Mouse (Mus musculus): ENCODE measurements around the gene Ankzf1. TPM values are rescaled to one million over a fixed set of nuclear protein-coding genes. Genes with fewer than 3 reads are reported as not detected.
"Not testable (repeated sequence)": the region's sequence is repeated elsewhere in the genome, so short reads cannot be mapped to it uniquely, and the experiment has no call there.

Ankzf1 gene
- polyA plus RNA-seq, 1 experiment from 2014 or later, result 32.7 TPM

- H3K4me2 ChIP-seq (ENCODE audit: low read length), result no peak overlapping the region
- no peaks in the 10 kb centered on the region for H3K36me3 ChIP-seq (ENCODE audit: control insufficient read depth, insufficient read depth)
- WGBS, result 76% methylated on average over 7 of the region's 7 CpGs
- H3K27me3 ChIP-seq (replicated peaks; ENCODE audit: control insufficient read depth, insufficient read depth, low read length), result no peaks in the 10 kb centered on the region
- no peak for ATAC-seq
- H3K4me1 ChIP-seq (replicated peaks; ENCODE audit: control insufficient read depth, insufficient read depth, low read length), result peaks cover 6% of the 10 kb centered on the region
- H3K27ac ChIP-seq (ENCODE audit: low read length), result no peak overlapping the region
- no peak overlapping the region for H3K9ac ChIP-seq (replicated peaks; ENCODE audit: low read depth, low read length)
- H3K9me3 ChIP-seq (ENCODE audit: control insufficient read depth, low read length), result no peaks in the 10 kb centered on the region
- H3K4me3 ChIP-seq (replicated peaks; ENCODE audit: low read length), result no peak overlapping the region
Observed at GRCm38 (mm10) chr1:75230335-75230994, 38.5 kb downstream of the Ankzf1 start.

DNA sequence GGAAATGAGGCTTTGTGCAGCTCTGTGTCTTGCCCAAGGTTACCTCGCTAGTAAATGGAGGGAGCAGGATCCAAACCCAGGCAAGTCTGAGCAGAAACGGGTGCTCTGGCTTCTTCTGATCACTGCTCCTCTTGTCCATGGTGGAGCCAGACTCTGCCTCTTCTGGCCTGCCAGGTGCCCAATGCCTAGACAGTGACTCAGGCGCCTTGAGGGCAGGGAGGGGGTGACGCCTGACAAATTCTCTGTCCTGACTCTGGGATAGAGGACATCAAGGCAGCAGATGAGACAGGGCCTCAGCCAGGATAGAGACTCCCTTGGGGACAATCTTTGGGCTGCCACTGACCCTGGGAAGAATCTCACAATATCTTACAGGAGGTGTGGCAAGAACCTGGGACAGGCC is 39.3 kb downstream of the Ankzf1 start:
- Histone ChIP-seq H3K4me1 (replicated peaks; ENCODE audit: control insufficient read depth, insufficient read depth, low read length) (peaks cover 10% of the 10 kb centered on the region), H3K4me3 (replicated peaks; ENCODE audit: low read length) (no peak overlapping the region), H3K9me3 (ENCODE audit: control insufficient read depth, low read length) (no peaks in the 10 kb centered on the region), H3K27ac (ENCODE audit: low read length) (no peak overlapping the region), H3K4me2 (ENCODE audit: low read length) (no peak overlapping the region), H3K36me3 (ENCODE audit: control insufficient read depth, insufficient read depth) (no peaks in the 10 kb centered on the region), H3K27me3 (replicated peaks; ENCODE audit: control insufficient read depth, insufficient read depth, low read length) (no peaks in the 10 kb centered on the region), H3K9ac (replicated peaks; ENCODE audit: low read depth, low read length) (no peak overlapping the region)
- 81% methylated on average over 4 of the region's 4 CpGs for WGBS
- no peak for ATAC-seq

DNA sequence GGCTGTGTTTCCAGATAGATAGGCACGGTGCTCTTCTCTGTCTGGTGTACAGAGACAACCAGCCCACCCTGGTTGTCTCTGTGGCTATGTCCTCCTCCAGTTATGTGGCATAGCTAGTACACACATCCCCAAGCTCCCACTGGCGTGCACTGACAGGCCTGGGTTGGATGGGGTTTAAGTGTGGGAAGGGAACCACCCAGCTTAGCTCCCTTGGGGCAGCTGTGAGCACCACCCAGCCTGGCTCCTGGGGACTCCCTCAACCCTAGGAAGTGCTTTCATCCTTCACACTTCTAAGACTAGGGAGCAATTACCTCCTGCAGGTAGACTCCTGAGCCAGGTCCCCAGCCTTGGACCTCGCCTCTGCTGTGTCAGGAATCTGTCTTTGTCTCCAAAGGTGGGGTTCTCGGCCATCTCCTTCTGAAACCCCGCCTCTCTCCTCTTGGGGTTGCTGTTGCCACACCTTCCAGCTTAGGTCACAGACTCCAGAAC is 39.8 kb downstream of the Ankzf1 start, which contains the start of gene A630095N17Rik:
Gene A630095N17Rik, minus strand, starts transcription at position 439 of the 489 bp plus-strand sequence.
- WGBS, result 72% methylated on average over 5 of the region's 5 CpGs
- no peak within 1 kb of the TSS for H3K4me2 ChIP-seq (ENCODE audit: low read length)

GRCm38 (mm10) chr1:75232489-75232888 is 40.5 kb downstream of the Ankzf1 start:
- H3K4me3 ChIP-seq (replicated peaks; ENCODE audit: low read length); H3K36me3 ChIP-seq (ENCODE audit: control insufficient read depth, insufficient read depth); H3K4me2 ChIP-seq (ENCODE audit: low read length); ATAC-seq; H3K27ac ChIP-seq (ENCODE audit: low read length); H3K27me3 ChIP-seq (replicated peaks; ENCODE audit: control insufficient read depth, insufficient read depth, low read length); H3K9ac ChIP-seq (replicated peaks; ENCODE audit: low read depth, low read length); H3K9me3 ChIP-seq (ENCODE audit: control insufficient read depth, low read length): not testable (repeated sequence)
- peaks cover 18% of the 10 kb centered on the region for H3K4me1 ChIP-seq (replicated peaks; ENCODE audit: control insufficient read depth, insufficient read depth, low read length)
- 69% methylated on average over 4 of the region's 4 CpGs for WGBS

More for the DNA sequence above, 39.8 kb downstream of the Ankzf1 start, which contains the start of gene A630095N17Rik:
- H3K27me3 ChIP-seq (replicated peaks; ENCODE audit: control insufficient read depth, insufficient read depth, low read length), result no peaks in the 10 kb centered on the region
- ATAC-seq, result no peak
- H3K27ac ChIP-seq (ENCODE audit: low read length), result no peak within 1 kb of the TSS
- H3K36me3 ChIP-seq (ENCODE audit: control insufficient read depth, insufficient read depth), result no peaks in the 10 kb centered on the region
- peaks cover 11% of the 10 kb centered on the region for H3K4me1 ChIP-seq (replicated peaks; ENCODE audit: control insufficient read depth, insufficient read depth, low read length)
- H3K9ac ChIP-seq (replicated peaks; ENCODE audit: low read depth, low read length), result no peak within 1 kb of the TSS
- H3K4me3 ChIP-seq (replicated peaks; ENCODE audit: low read length), result no peak within 1 kb of the TSS
- no peaks in the 10 kb centered on the region for H3K9me3 ChIP-seq (ENCODE audit: control insufficient read depth, low read length)

DNA sequence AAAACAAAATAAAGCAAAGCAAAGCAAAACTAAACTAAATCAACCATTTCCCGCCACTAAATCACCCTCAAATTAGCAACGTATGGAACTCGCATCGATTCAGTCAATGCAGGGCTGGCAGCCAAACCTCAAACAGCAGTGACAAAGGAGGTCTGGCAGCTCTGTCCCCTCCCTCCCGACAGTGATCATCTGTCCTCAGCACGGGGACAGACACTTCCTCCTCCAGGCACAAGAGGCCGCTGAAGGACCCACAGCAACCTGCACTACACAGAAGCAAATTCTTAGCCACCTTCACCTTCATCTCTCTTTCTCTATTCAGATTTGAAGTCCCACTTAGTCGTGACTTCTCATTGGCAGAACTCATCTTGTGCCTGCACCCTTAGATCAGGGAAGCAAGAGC is 42.7 kb downstream of the Ankzf1 start:
- Histone ChIP-seq H3K9ac (replicated peaks; ENCODE audit: low read depth, low read length) (no peak overlapping the region), H3K27ac (ENCODE audit: low read length) (no peak overlapping the region), H3K9me3 (ENCODE audit: control insufficient read depth, low read length) (no peaks in the 10 kb centered on the region), H3K4me3 (replicated peaks; ENCODE audit: low read length) (no peak overlapping the region), H3K27me3 (replicated peaks; ENCODE audit: control insufficient read depth, insufficient read depth, low read length) (no peaks in the 10 kb centered on the region), H3K4me2 (ENCODE audit: low read length) (no peak overlapping the region), H3K36me3 (ENCODE audit: control insufficient read depth, insufficient read depth) (no peaks in the 10 kb centered on the region), H3K4me1 (replicated peaks; ENCODE audit: control insufficient read depth, insufficient read depth, low read length) (peaks cover 18% of the 10 kb centered on the region)
- 1% methylated on average over 8 of the region's 8 CpGs for WGBS
- peak; percentile 65 for ATAC-seq

DNA sequence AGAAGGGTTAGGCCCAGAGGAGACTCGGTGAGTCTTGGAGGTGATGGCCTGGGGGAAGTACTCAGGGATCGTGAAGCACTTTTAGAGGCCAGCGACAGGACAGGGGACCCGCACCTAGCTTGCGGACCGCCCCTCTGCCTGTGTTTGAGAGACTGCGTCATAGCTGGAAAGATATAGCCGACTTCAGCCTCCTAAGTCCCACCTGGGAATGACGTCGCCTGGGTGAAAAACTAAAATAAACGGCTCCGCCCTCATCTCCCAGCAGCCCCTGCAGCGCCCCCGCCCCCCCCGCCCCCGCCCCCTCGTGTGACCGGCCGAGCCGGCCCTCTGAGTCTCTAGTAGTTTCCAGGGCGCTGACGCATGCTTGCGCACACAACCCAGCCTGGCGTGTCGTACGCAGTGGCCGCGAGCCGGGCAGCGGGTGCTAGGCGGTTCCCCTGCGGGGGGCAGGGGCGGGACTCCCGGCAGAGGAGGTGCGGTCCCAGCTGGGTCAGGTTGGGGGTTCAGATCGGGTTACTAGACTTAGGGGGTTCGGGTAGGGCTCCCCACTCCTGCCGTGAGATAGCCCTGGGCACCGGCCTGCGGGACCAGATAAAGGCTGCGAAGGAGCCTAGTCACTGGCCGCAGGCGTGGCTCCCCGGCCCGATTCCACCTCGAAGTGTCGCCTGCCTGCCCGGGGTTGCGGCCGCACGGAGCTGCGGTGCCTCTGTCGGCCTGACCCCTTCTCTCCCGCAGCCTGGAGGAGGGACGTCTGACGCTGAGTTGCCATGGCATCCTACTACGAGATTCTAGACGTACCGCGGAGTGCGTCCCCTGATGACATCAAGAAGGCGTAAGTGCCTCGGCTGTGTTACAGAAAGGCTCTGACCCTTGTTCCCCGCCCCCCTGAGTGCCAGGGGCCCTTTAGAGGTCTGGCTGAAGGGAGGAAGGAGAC is 44.4 kb downstream of the Ankzf1 start, which contains the start of gene Dnajb2:
Gene Dnajb2, plus strand, starts transcription at position 290 of the 934 bp plus-strand sequence.
- ATAC-seq, result peak; percentile 82
- no peaks in the 10 kb centered on the region for H3K27me3 ChIP-seq (replicated peaks; ENCODE audit: control insufficient read depth, insufficient read depth, low read length)
- H3K4me2 ChIP-seq (ENCODE audit: low read length), result peak within 1 kb of the TSS; percentile 84
- H3K4me3 ChIP-seq (replicated peaks; ENCODE audit: low read length), result peak within 1 kb of the TSS; percentile 76
- no peaks in the 10 kb centered on the region for H3K9me3 ChIP-seq (ENCODE audit: control insufficient read depth, low read length)
- under 1% methylated on average over 63 of the region's 64 CpGs for WGBS
- H3K27ac ChIP-seq (ENCODE audit: low read length), result peak within 1 kb of the TSS; percentile 68
- peak within 1 kb of the TSS; percentile 92 for H3K9ac ChIP-seq (replicated peaks; ENCODE audit: low read depth, low read length)
- H3K36me3 ChIP-seq (ENCODE audit: control insufficient read depth, insufficient read depth), result peaks cover 6% of the 10 kb centered on the region; the same call in 1 of the 2 replicates
- H3K4me1 ChIP-seq (replicated peaks; ENCODE audit: control insufficient read depth, insufficient read depth, low read length), result peaks cover 18% of the 10 kb centered on the region

GRCm38 (mm10) chr1:75239591-75239990 is 47.6 kb downstream of the Ankzf1 start:
- Histone ChIP-seq H3K9ac (replicated peaks; ENCODE audit: low read depth, low read length) (no peak overlapping the region), H3K4me3 (replicated peaks; ENCODE audit: low read length) (no peak overlapping the region), H3K27me3 (replicated peaks; ENCODE audit: control insufficient read depth, insufficient read depth, low read length) (no peaks in the 10 kb centered on the region), H3K36me3 (ENCODE audit: control insufficient read depth, insufficient read depth) (peaks cover 6% of the 10 kb centered on the region), H3K9me3 (ENCODE audit: control insufficient read depth, low read length) (no peaks in the 10 kb centered on the region), H3K4me2 (ENCODE audit: low read length) (no peak overlapping the region), H3K27ac (ENCODE audit: low read length) (no peak overlapping the region), H3K4me1 (replicated peaks; ENCODE audit: control insufficient read depth, insufficient read depth, low read length) (peaks cover 16% of the 10 kb centered on the region)
- no peak for ATAC-seq
- WGBS, result 79% methylated on average over 10 of the region's 10 CpGs

GRCm38 (mm10) chr1:75243411-75243810 is 51.5 kb downstream of the Ankzf1 start:
- Histone ChIP-seq H3K4me3 (replicated peaks; ENCODE audit: low read length) (no peak overlapping the region), H3K27ac (ENCODE audit: low read length) (no peak overlapping the region), H3K36me3 (ENCODE audit: control insufficient read depth, insufficient read depth) (peaks cover 6% of the 10 kb centered on the region), H3K4me1 (replicated peaks; ENCODE audit: control insufficient read depth, insufficient read depth, low read length) (peaks cover 4% of the 10 kb centered on the region), H3K9ac (replicated peaks; ENCODE audit: low read depth, low read length) (no peak overlapping the region), H3K9me3 (ENCODE audit: control insufficient read depth, low read length) (no peaks in the 10 kb centered on the region), H3K27me3 (replicated peaks; ENCODE audit: control insufficient read depth, insufficient read depth, low read length) (no peaks in the 10 kb centered on the region), H3K4me2 (ENCODE audit: low read length) (no peak overlapping the region)
- 88% methylated on average over 14 of the region's 14 CpGs for WGBS
- ATAC-seq, result no peak

DNA sequence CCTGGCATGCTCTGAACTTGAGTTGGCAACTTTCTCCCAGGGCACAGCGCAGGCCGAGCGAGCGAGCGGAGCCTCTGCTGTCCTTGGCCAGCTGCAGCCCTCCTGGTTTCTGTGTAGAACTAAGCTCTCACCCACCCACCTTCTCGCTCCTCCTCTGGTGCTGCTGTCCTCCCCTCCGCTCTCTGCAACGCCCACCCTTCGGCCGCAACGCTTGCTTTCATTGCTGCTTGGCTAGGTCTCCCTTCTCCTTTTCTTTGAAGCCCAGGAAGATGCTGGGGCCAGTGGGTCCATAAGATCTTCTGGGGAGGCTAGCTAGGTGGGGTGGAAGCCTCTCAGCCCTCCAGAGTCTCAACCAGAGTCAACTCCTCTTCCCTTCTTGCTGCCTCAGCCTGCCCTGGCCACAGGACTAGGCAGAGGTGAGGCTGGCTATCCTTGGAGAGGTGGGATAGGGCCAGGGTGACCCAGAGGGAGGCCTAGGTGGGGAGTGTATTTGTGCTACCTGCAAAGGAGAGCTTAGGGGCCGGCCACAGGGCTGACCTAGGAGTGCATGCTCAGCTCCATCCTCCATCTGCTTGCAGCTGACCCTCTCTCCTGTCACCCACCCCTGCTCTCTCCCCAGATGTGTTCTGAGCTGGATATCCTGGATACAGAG is 52.4 kb downstream of the Ankzf1 start:
- Histone ChIP-seq H3K4me3 (replicated peaks; ENCODE audit: low read length) (no peak overlapping the region), H3K27me3 (replicated peaks; ENCODE audit: control insufficient read depth, insufficient read depth, low read length) (no peaks in the 10 kb centered on the region), H3K4me2 (ENCODE audit: low read length) (no peak overlapping the region), H3K4me1 (replicated peaks; ENCODE audit: control insufficient read depth, insufficient read depth, low read length) (peaks cover 4% of the 10 kb centered on the region), H3K9me3 (ENCODE audit: control insufficient read depth, low read length) (no peaks in the 10 kb centered on the region), H3K27ac (ENCODE audit: low read length) (no peak overlapping the region), H3K9ac (replicated peaks; ENCODE audit: low read depth, low read length) (no peak overlapping the region), H3K36me3 (ENCODE audit: control insufficient read depth, insufficient read depth) (peaks cover 6% of the 10 kb centered on the region)
- ATAC-seq, result no peak; the same call in 1 of the 2 replicates
- WGBS, result 84% methylated on average over 12 of the region's 12 CpGs
